Mouse (Mus musculus) embryonic facial prominence, embryonic 14.5 days (tissue): ENCODE measurements around the gene Styx. TPM values are rescaled to one million over a fixed set of nuclear protein-coding genes. Genes with fewer than 3 reads are reported as not detected.
A peak's percentile ranks its signal among the peaks of the same experiment; 100 is the strongest.

ENCODE experiments used
- ATAC-seq: fragments of 200-750 bp; cut with Nextera tagmentation; 2 replicates; pipeline ENCODE4 v1.8.0; 2017; ENCODE audit warnings: low read depth, moderate number of reproducible peaks, moderate TSS enrichment
- DNase-seq: peaks from one replicate; pipeline ENCODE4 v3.0.0-alpha.2; 2015; ENCODE audit warnings: low spot score
- H3K27ac ChIP-seq: fragments of 300-500 bp; sonication (generic); replicated peaks from 2 replicates; pipeline ENCODE4 v1.5.1; 2014; ENCODE audit warnings: low read depth, mild to moderate bottlenecking, low read length, moderate library complexity
- H3K27me3 ChIP-seq: fragments of 300-500 bp; sonication (generic); replicated peaks from 2 replicates; pipeline ENCODE4 v1.6.1; 2014; ENCODE audit warnings: low read length; ENCODE audit not compliant: control insufficient read depth, insufficient read depth
- H3K36me3 ChIP-seq: fragments of 300-500 bp; sonication (generic); 2 replicates; pipeline ENCODE4 v1.6.1; 2014; ENCODE audit warnings: low read length, mixed read lengths; ENCODE audit not compliant: control insufficient read depth, insufficient read depth
- H3K4me1 ChIP-seq: fragments of 300-500 bp; sonication (generic); 2 replicates; pipeline ENCODE4 v1.6.1; 2014; ENCODE audit warnings: antibody characterized with exemption, low read length; ENCODE audit not compliant: control insufficient read depth, insufficient read depth
- H3K4me2 ChIP-seq: fragments of 300-500 bp; sonication (generic); 2 replicates; pipeline ENCODE4 v1.6.1; 2014; ENCODE audit warnings: low read depth, mild to moderate bottlenecking, low read length, moderate library complexity, mixed read lengths
- H3K4me3 ChIP-seq: fragments of 300-500 bp; sonication (generic); 2 replicates; pipeline ENCODE4 v1.5.1; 2014; ENCODE audit warnings: low read depth, mild to moderate bottlenecking, low read length
- H3K9ac ChIP-seq: fragments of 300-500 bp; sonication (generic); 2 replicates; pipeline ENCODE4 v1.6.1; 2014; ENCODE audit warnings: low read depth, mild to moderate bottlenecking, low read length, moderate library complexity, mixed read lengths
- H3K9me3 ChIP-seq: fragments of 300-500 bp; sonication (generic); 2 replicates; pipeline ENCODE4 v1.6.1; 2016; ENCODE audit warnings: low read length; ENCODE audit not compliant: control insufficient read depth
- WGBS: fragments of 180-500 bp; shearing (Covaris S2); extraction: QIAGEN DNeasy Blood & Tissue Kit; methylation state at CpG from one replicate; pipeline ENCODE4 v1.1.7; 2014; 5-methylcytosine and 5-hydroxymethylcytosine counted together
- polyA plus RNA-seq: library from polyadenylated mRNA; unstranded; fragments of >200 nt; fragmentation: Nextera tagmentation; extraction: Ambion mirVana; gene quantifications from 2 replicates; pipeline ENCODE4 v1.2.1, GENCODE M21; 2014

The Styx gene
- polyA plus RNA-seq, 1 experiment from 2014 or later: 77.5 TPM

DNA sequence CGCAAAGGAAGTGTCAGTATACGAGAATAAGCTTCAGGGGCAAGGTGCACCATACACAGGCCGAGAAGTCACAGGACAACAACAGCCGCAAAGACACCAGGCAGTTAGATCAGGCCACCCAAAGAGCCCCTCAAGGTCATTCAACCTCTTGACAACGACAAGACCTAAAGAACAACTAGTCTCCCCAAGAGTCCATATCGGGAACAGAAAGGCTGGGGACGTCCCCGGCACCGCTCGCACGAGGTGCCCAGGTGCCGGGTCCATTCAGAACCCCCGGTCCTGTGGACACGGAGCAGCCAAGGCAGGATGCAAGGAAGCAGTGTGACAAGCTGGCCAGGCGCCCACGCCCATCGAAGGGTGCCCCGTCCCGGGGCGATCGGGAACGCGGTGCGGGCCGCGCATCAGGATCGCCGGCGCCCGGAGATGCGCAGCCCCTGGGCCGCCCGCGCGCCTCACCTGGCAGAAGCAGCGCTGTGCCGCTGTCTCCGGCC is 32.9 kb upstream of the Styx start:
- no peak; the same call in none of the 2 replicates for ATAC-seq
- peak overlapping the region; percentile 90 for H3K9ac ChIP-seq
- H3K36me3 ChIP-seq: no peaks in the 10 kb centered on the region
- DNase-seq: peak; percentile 10
- H3K9me3 ChIP-seq: no peaks in the 10 kb centered on the region
- H3K4me1 ChIP-seq: peaks cover 6% of the 10 kb centered on the region; the same call in 1 of the 2 replicates
- no peaks in the 10 kb centered on the region for H3K27me3 ChIP-seq
- H3K4me3 ChIP-seq: peak overlapping the region; percentile 81
- H3K4me2 ChIP-seq: peak overlapping the region; percentile 60
- whole genome bisulfite sequencing: under 1% methylated on average over 25 of the region's 38 CpGs
- H3K27ac ChIP-seq: peak overlapping the region; percentile 89

DNA sequence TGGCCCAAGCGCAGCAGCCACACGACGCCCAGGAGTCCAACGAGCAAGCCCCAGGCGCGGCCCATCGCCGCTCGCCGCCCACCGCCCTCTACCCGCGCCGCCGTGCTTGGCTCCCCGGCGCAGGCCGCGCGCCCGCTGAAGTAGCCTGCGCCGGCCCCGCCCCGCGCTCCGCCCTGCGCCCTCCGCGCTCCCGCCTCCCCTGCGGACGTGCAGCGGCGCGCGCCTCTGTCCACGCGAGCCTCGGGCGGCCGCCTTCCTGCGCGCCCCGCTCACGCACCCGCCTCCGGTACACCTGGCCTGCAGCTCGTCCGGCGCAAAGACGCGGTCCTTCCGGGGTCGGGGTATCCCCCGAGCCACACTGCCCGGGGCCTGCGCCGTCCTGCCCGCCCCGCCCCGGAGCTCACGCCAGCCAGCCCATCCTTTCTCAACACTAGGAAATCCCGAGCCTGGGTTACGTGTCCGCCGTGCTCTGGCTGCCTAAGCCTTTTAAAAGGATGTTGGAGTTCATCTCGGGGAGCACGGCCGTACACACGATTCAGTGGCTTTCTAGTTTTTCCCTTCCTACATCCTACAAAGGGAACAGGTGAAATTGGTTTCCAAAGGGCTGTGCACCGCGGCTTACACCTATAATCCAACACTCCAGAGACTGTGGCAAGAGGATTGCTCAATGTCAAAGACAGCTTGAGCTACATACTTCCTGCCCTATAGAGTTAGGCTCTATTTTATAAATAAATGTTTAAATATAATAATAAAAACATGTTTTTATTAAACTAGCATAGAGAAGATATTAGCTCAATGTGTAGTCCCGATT is 32.3 kb upstream of the Styx start, which contains the start of gene Ero1l:
Gene Ero1l (minus strand): TSS at position 346 of the 811 bp plus-strand sequence.
- Histone ChIP-seq H3K4me1 (peaks cover 6% of the 10 kb centered on the region; the same call in 1 of the 2 replicates), H3K4me3 (peak within 1 kb of the TSS; percentile 81), H3K27ac (peak within 1 kb of the TSS; percentile 89), H3K27me3 (no peaks in the 10 kb centered on the region), H3K9me3 (no peaks in the 10 kb centered on the region), H3K36me3 (no peaks in the 10 kb centered on the region), H3K4me2 (peak within 1 kb of the TSS; percentile 60), H3K9ac (peak within 1 kb of the TSS; percentile 90)
- peak; percentile 97 for ATAC-seq
- peak; percentile 91 for DNase-seq
- 3% methylated on average over 33 of the region's 74 CpGs for WGBS

DNA sequence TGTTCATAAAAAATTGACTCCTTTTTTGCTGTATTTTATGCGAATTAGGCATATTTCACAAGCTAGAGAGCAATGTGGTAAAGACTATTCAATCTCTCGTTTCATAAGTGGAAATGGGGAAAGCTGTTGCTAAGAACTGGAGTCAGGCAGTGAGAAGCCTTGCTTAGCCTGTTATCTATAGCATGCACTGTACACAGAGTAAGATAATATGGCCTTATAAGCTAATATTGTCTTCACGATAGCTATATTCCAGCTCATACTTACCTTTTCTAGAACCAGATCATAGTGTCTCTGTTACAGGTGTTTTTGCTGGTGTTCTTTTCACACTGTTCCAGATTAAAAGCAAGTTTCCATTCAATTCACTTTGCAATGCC is 31.7 kb upstream of the Styx start:
- H3K9ac ChIP-seq: no peak overlapping the region
- 62% methylated on average over 3 of the region's 3 CpGs for WGBS
- peak overlapping the region; percentile 81; the same call in 1 of the 2 replicates for H3K4me3 ChIP-seq
- H3K4me2 ChIP-seq: peak overlapping the region; percentile 60
- no peaks in the 10 kb centered on the region for H3K9me3 ChIP-seq
- no peak for DNase-seq
- no peaks in the 10 kb centered on the region for H3K36me3 ChIP-seq
- peaks cover 6% of the 10 kb centered on the region; the same call in 1 of the 2 replicates for H3K4me1 ChIP-seq
- no peak for ATAC-seq
- no peaks in the 10 kb centered on the region for H3K27me3 ChIP-seq
- no peak overlapping the region for H3K27ac ChIP-seq

DNA sequence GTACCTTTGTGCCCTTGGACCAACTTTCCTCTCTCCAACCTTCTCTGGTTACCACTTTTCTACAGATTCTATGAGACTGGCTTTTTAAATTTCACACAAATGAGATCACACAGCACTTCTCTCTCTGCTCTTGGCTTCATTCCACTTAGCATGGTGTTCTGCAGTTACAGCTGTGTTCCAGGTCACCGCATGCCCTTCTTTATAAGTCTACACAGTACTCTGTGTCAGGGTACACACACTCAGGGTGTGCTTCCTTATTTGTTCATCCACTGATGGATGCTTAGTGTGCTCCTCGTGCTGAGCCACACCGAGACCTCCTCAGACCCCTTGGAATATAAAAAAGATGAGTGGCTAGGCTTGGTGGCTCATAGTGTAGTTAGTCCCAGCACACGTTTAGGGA is 30.8 kb upstream of the Styx start:
- Histone ChIP-seq H3K9ac (no peak overlapping the region), H3K9me3 (no peaks in the 10 kb centered on the region), H3K4me3 (no peak overlapping the region), H3K27me3 (no peaks in the 10 kb centered on the region), H3K4me1 (peaks cover 6% of the 10 kb centered on the region; the same call in 1 of the 2 replicates), H3K27ac (no peak overlapping the region), H3K36me3 (no peaks in the 10 kb centered on the region), H3K4me2 (no peak overlapping the region)
- WGBS: 79% methylated on average over 4 of the region's 4 CpGs
- DNase-seq: no peak
- no peak for ATAC-seq

DNA sequence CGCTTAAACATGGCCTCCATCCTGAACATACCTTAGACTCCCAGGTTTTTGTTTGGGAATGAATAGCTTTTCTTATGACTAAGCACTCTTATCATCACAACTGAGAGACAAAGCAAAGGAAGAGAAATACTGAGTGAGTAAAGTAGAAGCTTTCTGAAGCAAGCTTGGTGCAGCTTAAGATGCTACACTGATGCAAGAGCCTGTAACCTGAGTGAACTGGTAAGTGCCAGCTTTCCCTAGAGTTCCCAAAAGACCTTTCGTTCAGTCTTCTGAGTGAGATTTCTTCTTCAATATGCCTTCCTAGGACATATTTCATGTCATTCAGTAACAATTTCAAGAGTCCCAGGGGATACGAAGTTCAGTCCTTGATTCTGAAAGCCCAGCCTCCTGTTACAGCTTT is 29.8 kb upstream of the Styx start:
- no peak overlapping the region for H3K9ac ChIP-seq
- H3K4me3 ChIP-seq: no peak overlapping the region
- no peaks in the 10 kb centered on the region for H3K27me3 ChIP-seq
- ATAC-seq: no peak
- DNase-seq: no peak
- H3K27ac ChIP-seq: no peak overlapping the region
- H3K36me3 ChIP-seq: no peaks in the 10 kb centered on the region
- H3K9me3 ChIP-seq: no peaks in the 10 kb centered on the region
- peaks cover 6% of the 10 kb centered on the region; the same call in 1 of the 2 replicates for H3K4me1 ChIP-seq
- WGBS: 74% methylated on average over 3 of the region's 3 CpGs
- no peak overlapping the region for H3K4me2 ChIP-seq

DNA sequence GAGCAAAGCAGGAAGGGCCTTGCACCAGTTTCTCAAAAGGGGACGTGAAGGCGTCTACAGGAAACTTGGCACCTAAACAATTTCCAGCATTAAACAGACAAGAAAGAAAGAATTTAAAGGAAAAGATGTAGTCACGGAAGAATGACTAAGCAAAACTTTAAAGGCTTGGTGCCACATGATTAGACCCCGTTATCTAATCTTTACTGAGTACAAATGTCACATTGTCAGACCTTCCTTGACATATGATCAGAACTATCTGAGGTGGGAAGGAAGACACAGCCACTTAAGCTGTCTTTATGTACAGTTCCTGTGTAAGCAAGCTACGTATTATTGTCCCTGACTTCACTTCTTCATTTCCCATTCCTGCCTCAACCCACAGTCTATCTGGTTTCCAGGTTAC is 29.3 kb upstream of the Styx start:
- Histone ChIP-seq H3K4me1 (peaks cover 6% of the 10 kb centered on the region; the same call in 1 of the 2 replicates), H3K4me2 (no peak overlapping the region), H3K9ac (no peak overlapping the region), H3K27me3 (no peaks in the 10 kb centered on the region), H3K9me3 (no peaks in the 10 kb centered on the region), H3K27ac (no peak overlapping the region), H3K36me3 (no peaks in the 10 kb centered on the region), H3K4me3 (no peak overlapping the region)
- DNase-seq: no peak
- ATAC-seq: no peak
- 76% methylated on average over 5 of the region's 5 CpGs for WGBS

DNA sequence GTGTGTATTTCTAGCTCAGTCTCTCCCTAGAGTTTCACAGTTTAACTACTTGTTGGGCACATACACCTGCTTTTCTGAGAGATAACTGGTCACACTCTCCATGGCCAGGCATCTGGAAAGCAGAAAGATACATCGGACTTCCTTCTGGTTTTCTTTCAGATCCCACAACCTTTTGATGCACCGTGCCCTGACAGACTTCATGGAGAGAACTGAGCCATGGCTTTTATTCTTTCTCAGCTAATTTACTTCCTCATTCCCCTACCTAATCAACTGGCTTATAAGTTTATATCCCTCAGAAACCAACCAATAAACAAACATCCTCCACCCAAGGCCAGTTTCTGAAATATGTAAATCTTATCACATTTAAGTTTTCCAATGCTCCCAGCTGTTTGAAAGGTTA is 28.4 kb upstream of the Styx start:
- ATAC-seq: no peak
- H3K36me3 ChIP-seq: no peaks in the 10 kb centered on the region
- no peak overlapping the region for H3K4me3 ChIP-seq

DNA sequence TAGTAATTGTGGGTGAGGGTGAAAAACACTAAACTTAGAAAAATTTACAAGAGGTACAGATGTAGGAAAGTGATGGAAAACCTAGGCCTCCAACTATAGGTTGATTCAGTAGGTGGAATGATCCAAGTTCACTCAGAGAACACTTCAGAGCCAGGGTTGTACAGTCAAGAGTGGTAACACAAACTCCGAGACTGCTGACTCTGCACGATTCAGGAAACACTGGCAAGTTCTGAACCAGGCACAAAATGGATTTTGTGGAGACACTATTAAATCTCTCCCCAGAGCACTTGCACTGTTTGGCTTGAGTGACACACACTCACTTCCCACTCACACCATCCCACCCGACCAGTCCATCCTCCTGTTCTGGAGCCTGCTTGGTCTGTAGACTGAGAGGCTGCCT is 27.6 kb upstream of the Styx start:
- H3K27me3 ChIP-seq: no peaks in the 10 kb centered on the region
- WGBS: 80% methylated on average over 3 of the region's 3 CpGs
- DNase-seq: no peak

More for the DNA sequence above, 28.4 kb upstream of the Styx start:
- WGBS: 76% methylated on average over 2 of the region's 2 CpGs
- Histone ChIP-seq H3K4me2 (no peak overlapping the region), H3K9me3 (no peaks in the 10 kb centered on the region), H3K27ac (no peak overlapping the region), H3K9ac (no peak overlapping the region), H3K4me1 (peaks cover under 1% of the 10 kb centered on the region; the same call in 1 of the 2 replicates), H3K27me3 (no peaks in the 10 kb centered on the region)
- no peak for DNase-seq

More for the DNA sequence above, 27.6 kb upstream of the Styx start:
- Histone ChIP-seq H3K36me3 (no peaks in the 10 kb centered on the region), H3K4me3 (no peak overlapping the region), H3K9ac (no peak overlapping the region), H3K4me2 (no peak overlapping the region), H3K4me1 (no peaks in the 10 kb centered on the region), H3K9me3 (no peaks in the 10 kb centered on the region), H3K27ac (no peak overlapping the region)
- ATAC-seq: no peak
